Mouse (Mus musculus) embryonic fibroblast, embryonic 13.5 days (primary cell): ENCODE measurements around the gene Nup133. TPM values are rescaled to one million over a fixed set of nuclear protein-coding genes. Genes with fewer than 3 reads are reported as not detected.

Experiments used
- H3K27ac ChIP-seq: 2 replicates; pipeline ENCODE4 v1.5.1; 2012; ENCODE audit warnings: low read length, control low read depth, inconsistent platforms; ENCODE audit not compliant: insufficient read depth
- H3K4me1 ChIP-seq: 2 replicates; pipeline ENCODE4 v1.6.1; 2011; ENCODE audit warnings: low read length; ENCODE audit not compliant: control insufficient read depth, insufficient read depth
- H3K4me3 ChIP-seq: 2 replicates; pipeline ENCODE4 v1.5.1; 2011; ENCODE audit warnings: mild to moderate bottlenecking, control low read depth, low read length; ENCODE audit not compliant: insufficient read depth
- CTCF ChIP-seq: IDR thresholded peaks from 2 replicates; pipeline ENCODE4 v1.5.1; 2011; ENCODE audit warnings: mild to moderate bottlenecking, control low read depth, low read length, moderate library complexity, borderline replicate concordance; ENCODE audit not compliant: insufficient read depth
- POLR2A ChIP-seq: IDR thresholded peaks from 2 replicates; pipeline ENCODE4 v1.6.1; 2011; ENCODE audit warnings: low read depth, mild to moderate bottlenecking, control low read depth, low read length, moderate library complexity
- polyA plus RNA-seq: library from polyadenylated mRNA; stranded (reverse); fragments of >200 nt; gene quantifications from 2 replicates; pipeline ENCODE4 v1.2.4, GENCODE M21; 2011; ENCODE audit warnings: low read depth; ENCODE audit not compliant: missing spikeins, insufficient read length

Gene Nup133
- polyA plus RNA-seq, 1 experiment: 22.4 TPM

- H3K4me1 ChIP-seq: no peaks in the 10 kb centered on the region
- H3K4me3 ChIP-seq: no peak overlapping the region
- TF ChIP-seq POLR2A: no peak
- TF ChIP-seq CTCF: no peak
- no peak overlapping the region for H3K27ac ChIP-seq
Measured at GRCm38 (mm10) chr8:123907604-123908003, 41.5 kb downstream of the Nup133 start.

- H3K27ac ChIP-seq: no peak overlapping the region
- no peaks in the 10 kb centered on the region for H3K4me1 ChIP-seq
- H3K4me3 ChIP-seq: no peak overlapping the region
- TF ChIP-seq CTCF (no peak), POLR2A (no peak)
Measured at GRCm38 (mm10) chr8:123902653-123903052, 46.4 kb downstream of the Nup133 start.

GRCm38 (mm10) chr8:123899366-123899765 lies 49.7 kb downstream of the Nup133 start:
- no peak overlapping the region for H3K4me3 ChIP-seq
- H3K27ac ChIP-seq: no peak overlapping the region
- TF ChIP-seq CTCF (no peak), POLR2A (no peak)

GRCm38 (mm10) chr8:123898576-123898975 lies 50.5 kb downstream of the Nup133 start:
- Histone ChIP-seq H3K4me1 (no peaks in the 10 kb centered on the region), H3K4me3 (no peak overlapping the region), H3K27ac (no peak overlapping the region)
- no peak for TF ChIP-seq POLR2A
- TF ChIP-seq CTCF: no peak

More at GRCm38 (mm10) chr8:123899366-123899765, 49.7 kb downstream of the Nup133 start:
- H3K4me1 ChIP-seq: no peaks in the 10 kb centered on the region

GRCm38 (mm10) chr8:123896774-123897173 lies 52.3 kb downstream of the Nup133 start:
- no peak for TF ChIP-seq POLR2A
- TF ChIP-seq CTCF: no peak
- no peak overlapping the region for H3K4me3 ChIP-seq
- no peaks in the 10 kb centered on the region for H3K4me1 ChIP-seq
- no peak overlapping the region for H3K27ac ChIP-seq

GRCm38 (mm10) chr8:123896366-123896761 lies 52.7 kb downstream of the Nup133 start:
- Histone ChIP-seq H3K4me3 (no peak overlapping the region), H3K27ac (no peak overlapping the region), H3K4me1 (no peaks in the 10 kb centered on the region; the same call in 1 of the 2 replicates)
- no peak for TF ChIP-seq CTCF
- no peak for TF ChIP-seq POLR2A

- Histone ChIP-seq H3K4me3 (no peak overlapping the region), H3K27ac (no peak overlapping the region), H3K4me1 (no peaks in the 10 kb centered on the region; the same call in 1 of the 2 replicates)
- TF ChIP-seq POLR2A (no peak), CTCF (no peak)
Measured at GRCm38 (mm10) chr8:123895680-123896365, 53.2 kb downstream of the Nup133 start.

GRCm38 (mm10) chr8:123895230-123895629 lies 53.8 kb downstream of the Nup133 start:
- TF ChIP-seq CTCF: no peak
- no peak for TF ChIP-seq POLR2A
- no peak overlapping the region for H3K27ac ChIP-seq
- H3K4me3 ChIP-seq: no peak overlapping the region
- H3K4me1 ChIP-seq: no peaks in the 10 kb centered on the region; the same call in 1 of the 2 replicates

- TF ChIP-seq POLR2A (no peak; the same call in 1 of the 2 replicates), CTCF (no peak)
- H3K27ac ChIP-seq: no peak within 1 kb of the TSS
- H3K4me1 ChIP-seq: no peaks in the 10 kb centered on the region; the same call in 1 of the 2 replicates
- no peak within 1 kb of the TSS for H3K4me3 ChIP-seq
Measured at GRCm38 (mm10) chr8:123894502-123895097, 54.5 kb downstream of the Nup133 start, which contains the start of gene Acta1. Acta1 (minus strand) TSS chr8:123894751.

GRCm38 (mm10) chr8:123893413-123893812 lies 55.7 kb downstream of the Nup133 start:
- Histone ChIP-seq H3K27ac (no peak overlapping the region), H3K4me3 (no peak overlapping the region), H3K4me1 (peaks cover 2% of the 10 kb centered on the region)
- TF ChIP-seq POLR2A: no peak
- no peak for TF ChIP-seq CTCF
